In the genomic region with DNA sequence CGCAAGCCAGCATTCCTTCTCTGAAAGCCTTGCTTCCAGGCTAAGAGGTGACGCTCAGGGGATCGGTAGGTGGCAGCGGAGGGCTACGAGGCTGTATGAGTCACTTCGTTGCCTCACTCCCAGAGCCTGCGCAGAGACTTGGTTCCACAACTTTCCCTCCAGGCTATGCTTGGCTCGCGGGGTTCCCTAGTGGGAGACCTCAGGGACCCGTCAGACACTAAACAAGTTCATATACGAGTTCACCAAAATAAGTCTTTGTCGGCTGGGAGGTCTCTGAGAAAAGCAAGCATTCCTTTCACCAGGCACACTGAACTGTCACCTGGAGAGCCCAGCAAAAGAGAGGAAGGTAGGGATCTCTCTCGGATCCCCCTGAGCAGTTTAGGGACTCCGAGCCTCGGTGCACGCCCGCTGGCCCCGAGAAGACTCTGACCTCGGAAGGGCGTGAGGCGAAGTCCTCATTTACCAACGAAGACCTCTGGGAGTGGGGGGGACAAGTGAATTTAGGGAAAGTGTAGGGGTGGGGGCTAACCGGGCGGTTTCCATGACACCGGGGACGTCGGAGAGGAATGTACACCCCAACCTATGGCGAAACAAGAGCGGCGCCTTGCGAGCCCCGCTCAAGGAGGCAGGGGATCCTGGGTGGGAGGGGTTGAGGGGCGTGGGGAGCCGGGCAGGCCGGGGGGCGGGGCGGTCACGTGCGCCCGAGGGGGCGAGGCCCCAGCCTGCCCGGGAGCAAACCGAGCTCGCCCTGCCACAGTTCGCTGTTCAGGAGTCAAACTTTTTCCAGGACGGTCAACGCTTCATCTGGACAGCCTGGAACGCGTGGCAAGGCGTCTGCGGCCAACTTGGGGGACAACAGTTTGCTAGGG, we compare ENCODE assay signal across 8 mouse cellular contexts. TPM values are rescaled to one million over a fixed set of nuclear protein-coding genes. Genes with fewer than 3 reads are reported as not detected.
DNase-seq lines count a peak whose midpoint lies in the region; ATAC-seq and TF ChIP-seq lines count a peak whose summit lies in the region.

A gene (plus strand): TSS at position 713 of the 869 bp plus-strand sequence.

- under 1% methylated on average over 44 of the region's 51 CpGs for WGBS in embryonic facial prominence, embryonic 14.5 days
- under 1% methylated on average over 50 of the region's 51 CpGs for WGBS in heart, embryonic 11.5 days (ENCODE audit: insufficient replicate concordance)
- WGBS in kidney, embryonic 15.5 days = under 1% methylated on average over 47 of the region's 51 CpGs
- WGBS in limb, embryonic 15.5 days = 1% methylated on average over 50 of the region's 51 CpGs
- under 1% methylated on average over 46 of the region's 51 CpGs for WGBS in midbrain, postnatal 0 days

- no peaks in the 10 kb centered on the region for H3K9me3 ChIP-seq in embryonic facial prominence, embryonic 14.5 days (ENCODE audit: control insufficient read depth, low read length)
- no peaks in the 10 kb centered on the region for H3K9me3 ChIP-seq in heart, embryonic 11.5 days (replicated peaks; ENCODE audit: control insufficient read depth, low read length)
- no peaks in the 10 kb centered on the region for H3K9me3 ChIP-seq in kidney, embryonic 15.5 days (replicated peaks)
- no peaks in the 10 kb centered on the region for H3K9me3 ChIP-seq in limb, embryonic 15.5 days
- H3K9me3 ChIP-seq in midbrain, postnatal 0 days (ENCODE audit: low read length) = no peaks in the 10 kb centered on the region

- TF ChIP-seq CTCF in midbrain, postnatal 0 days (IDR thresholded peaks at IDR 0.05) = peak; percentile 81

- 0 out of 2 replicates have a peak, but pooled peaks cover 7% of the 10 kb centered on the region for H3K4me1 ChIP-seq in embryonic facial prominence, embryonic 14.5 days (ENCODE audit: control insufficient read depth, insufficient read depth, low read length)
- H3K4me1 ChIP-seq in heart, embryonic 11.5 days (ENCODE audit: control insufficient read depth, insufficient read depth, low read length) = peaks cover 5% of the 10 kb centered on the region
- H3K4me1 ChIP-seq in kidney, embryonic 15.5 days = peaks cover 13% of the 10 kb centered on the region
- peaks cover 8% of the 10 kb centered on the region for H3K4me1 ChIP-seq in limb, embryonic 15.5 days
- H3K4me1 ChIP-seq in midbrain, postnatal 0 days (ENCODE audit: insufficient read depth, low read length) = no peaks in the 10 kb centered on the region; the same call in 1 of the 2 replicates

- no peaks in the 10 kb centered on the region for H3K36me3 ChIP-seq in embryonic facial prominence, embryonic 14.5 days (ENCODE audit: control insufficient read depth, insufficient read depth, low read length)
- no peaks in the 10 kb centered on the region for H3K36me3 ChIP-seq in heart, embryonic 11.5 days (ENCODE audit: control insufficient read depth, insufficient read depth, low read length)
- no peaks in the 10 kb centered on the region for H3K36me3 ChIP-seq in kidney, embryonic 15.5 days
- no peaks in the 10 kb centered on the region for H3K36me3 ChIP-seq in limb, embryonic 15.5 days
- no peaks in the 10 kb centered on the region for H3K36me3 ChIP-seq in midbrain, postnatal 0 days (ENCODE audit: insufficient read depth, low read length)

- peak within 1 kb of the TSS; percentile 54; the same call in 1 of the 2 replicates for H3K27ac ChIP-seq in embryonic facial prominence, embryonic 14.5 days (replicated peaks; ENCODE audit: low read depth, low read length)
- peak within 1 kb of the TSS; percentile 75; the same call in 1 of the 2 replicates for H3K27ac ChIP-seq in heart, embryonic 11.5 days (ENCODE audit: low read depth, low read length)
- peak within 1 kb of the TSS; percentile 41; the same call in 1 of the 2 replicates for H3K27ac ChIP-seq in kidney, embryonic 15.5 days
- H3K27ac ChIP-seq in limb, embryonic 15.5 days = peak within 1 kb of the TSS; percentile 78
- no peak within 1 kb of the TSS for H3K27ac ChIP-seq in midbrain, postnatal 0 days (ENCODE audit: low read depth, low read length)

- DNase-seq in spleen, adult 18-20 months = peak; percentile 23 to 55
- no peak for DNase-seq in spleen, adult 12 weeks (ENCODE audit: low spot score)
- peak; percentile 94 for DNase-seq in embryonic facial prominence, embryonic 14.5 days (ENCODE audit: low spot score)
- peak; percentile 84 for DNase-seq in midbrain, postnatal 0 days (ENCODE audit: low spot score)
- DNase-seq in spleen, postnatal 4 days (ENCODE audit: low spot score in 2 of 2) = peak; percentile 31 to 68

- H3K9ac ChIP-seq in embryonic facial prominence, embryonic 14.5 days (ENCODE audit: low read depth, low read length) = peak within 1 kb of the TSS; percentile 62
- H3K9ac ChIP-seq in heart, embryonic 11.5 days (ENCODE audit: low read depth, low read length) = peak within 1 kb of the TSS; percentile 68
- H3K9ac ChIP-seq in kidney, embryonic 15.5 days = peak within 1 kb of the TSS; percentile 37
- H3K9ac ChIP-seq in limb, embryonic 15.5 days = 0 out of 2 replicates have a peak within 1 kb of the TSS, but pooled peaks have one; percentile 28
- H3K9ac ChIP-seq in midbrain, postnatal 0 days (replicated peaks; ENCODE audit: low read length, poor library complexity, severe bottlenecking) = no peak within 1 kb of the TSS; the same call in 1 of the 2 replicates

- H3K4me3 ChIP-seq in embryonic facial prominence, embryonic 14.5 days (ENCODE audit: low read depth, low read length) = peak within 1 kb of the TSS; percentile 53
- peak within 1 kb of the TSS; percentile 46 for H3K4me3 ChIP-seq in heart, embryonic 11.5 days (ENCODE audit: low read depth, low read length)
- H3K4me3 ChIP-seq in kidney, embryonic 15.5 days (replicated peaks) = peak within 1 kb of the TSS; percentile 51
- H3K4me3 ChIP-seq in limb, embryonic 15.5 days = peak within 1 kb of the TSS; percentile 56
- H3K4me3 ChIP-seq in midbrain, postnatal 0 days (ENCODE audit: low read depth, low read length) = peak within 1 kb of the TSS; percentile 40

- H3K4me2 ChIP-seq in embryonic facial prominence, embryonic 14.5 days (ENCODE audit: low read depth, low read length) = peak within 1 kb of the TSS; percentile 99
- peak within 1 kb of the TSS; percentile 98 for H3K4me2 ChIP-seq in heart, embryonic 11.5 days
- H3K4me2 ChIP-seq in kidney, embryonic 15.5 days = peak within 1 kb of the TSS; percentile 92
- peak within 1 kb of the TSS; percentile 98 for H3K4me2 ChIP-seq in limb, embryonic 15.5 days
- H3K4me2 ChIP-seq in midbrain, postnatal 0 days (ENCODE audit: low read depth, low read length, poor library complexity, severe bottlenecking) = peak within 1 kb of the TSS; percentile 83

- H3K27me3 ChIP-seq in embryonic facial prominence, embryonic 14.5 days (replicated peaks; ENCODE audit: control insufficient read depth, insufficient read depth, low read length) = no peaks in the 10 kb centered on the region
- peaks cover 7% of the 10 kb centered on the region for H3K27me3 ChIP-seq in heart, embryonic 11.5 days (ENCODE audit: control insufficient read depth, insufficient read depth, low read length)
- H3K27me3 ChIP-seq in kidney, embryonic 15.5 days = peaks cover 28% of the 10 kb centered on the region
- H3K27me3 ChIP-seq in limb, embryonic 15.5 days = no peaks in the 10 kb centered on the region
- H3K27me3 ChIP-seq in midbrain, postnatal 0 days (ENCODE audit: insufficient read depth, low read length) = peaks cover 14% of the 10 kb centered on the region

- ATAC-seq in embryonic facial prominence, embryonic 14.5 days (ENCODE audit: low read depth) = peak; percentile 90
- peak; percentile 79 for ATAC-seq in heart, embryonic 11.5 days (replicated peaks; ENCODE audit: insufficient number of reproducible peaks, low FRiP score, low TSS enrichment)
- ATAC-seq in kidney, embryonic 15.5 days (replicated peaks; ENCODE audit: low FRiP score) = peak; percentile 86
- ATAC-seq in limb, embryonic 15.5 days (ENCODE audit: insufficient number of reproducible peaks, low FRiP score, low TSS enrichment, low read depth) = peak; percentile 87
- ATAC-seq in midbrain, postnatal 0 days (ENCODE audit: low FRiP score) = peak; percentile 78

RNA-seq across cellular contexts. Expression of the gene that starts here (rescaled TPM):
- polyA plus RNA-seq in embryonic facial prominence, embryonic 14.5 days (2014; fragmentation: Nextera tagmentation; extraction: Ambion mirVana) = 2.7 and 2.8 TPM in 2 replicates
- polyA plus RNA-seq in heart, embryonic 11.5 days (2014; fragmentation: Nextera tagmentation; extraction: Ambion mirVana) = 5.8 and 6.9 TPM in 2 replicates
- polyA plus RNA-seq in kidney, embryonic 15.5 days (2015; fragmentation: Nextera tagmentation; extraction: Ambion mirVana) = 4.2 and 4.4 TPM in 2 replicates
- polyA plus RNA-seq in limb, embryonic 15.5 days (2015; fragmentation: Nextera tagmentation; extraction: Ambion mirVana) = 3.2 and 3.8 TPM in 2 replicates
- 4.8 and 5.5 TPM in 2 replicates for total RNA-seq in midbrain, postnatal 0 days (2014; rRNA removed)
- polyA plus RNA-seq in midbrain, postnatal 0 days (2015; fragmentation: Nextera tagmentation; extraction: Ambion mirVana) = 3.9 and 4.2 TPM in 2 replicates
